Mouse (Mus musculus) gonadal fat pad, adult 2 months (tissue): Measurements from ENCODE around the gene Ktn1. TPM values are rescaled to one million over a fixed set of nuclear protein-coding genes. Genes with fewer than 3 reads are reported as not detected.

Experiments
- DNase-seq: peaks from one replicate; pipeline ENCODE4 v3.0.0-alpha.2; 2012; ENCODE audit warnings: low read depth
- polyA plus RNA-seq: library from polyadenylated mRNA; depleted of rRNA; stranded (reverse); fragments of >200 nt; gene quantifications from 2 replicates; pipeline ENCODE4 v1.2.3, GENCODE M21; 2012

Ktn1 gene
- polyA plus RNA-seq, 1 experiment, result 8.2 TPM

DNA sequence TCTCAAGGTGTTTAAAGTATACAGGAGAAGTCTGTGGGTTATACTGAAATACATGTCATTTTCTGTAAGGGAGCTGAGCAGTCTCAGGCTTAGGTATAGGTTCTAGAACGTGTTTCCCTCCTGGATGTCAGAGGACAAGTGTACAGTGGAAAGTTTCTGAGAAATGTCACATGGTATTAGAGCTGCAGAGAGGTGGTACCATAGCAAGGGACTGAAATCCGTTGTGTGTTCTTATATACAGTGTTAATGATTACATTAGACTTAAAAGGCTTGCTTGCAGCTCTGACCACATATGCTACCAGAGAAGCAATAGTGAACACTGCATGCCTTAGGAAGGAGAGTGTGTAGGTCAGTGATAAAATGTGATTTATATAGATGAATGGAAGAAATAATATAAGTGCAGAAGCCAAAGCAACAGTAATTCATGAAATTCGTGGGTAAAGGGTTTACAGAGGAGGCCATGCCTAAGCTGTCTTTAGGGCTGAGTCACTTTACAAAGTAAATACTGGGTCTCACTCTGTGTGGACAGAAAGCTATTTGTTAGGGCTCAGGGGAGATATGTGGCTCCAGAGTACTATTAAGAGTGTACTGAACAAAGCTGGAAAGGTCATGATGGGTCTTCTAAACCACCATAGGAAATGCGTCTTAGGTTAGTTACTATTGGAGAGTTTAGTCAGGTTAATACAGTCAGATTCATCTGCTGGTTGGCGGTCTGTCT lies 17.0 kb downstream of the Ktn1 start:
- no peak for DNase-seq

DNA sequence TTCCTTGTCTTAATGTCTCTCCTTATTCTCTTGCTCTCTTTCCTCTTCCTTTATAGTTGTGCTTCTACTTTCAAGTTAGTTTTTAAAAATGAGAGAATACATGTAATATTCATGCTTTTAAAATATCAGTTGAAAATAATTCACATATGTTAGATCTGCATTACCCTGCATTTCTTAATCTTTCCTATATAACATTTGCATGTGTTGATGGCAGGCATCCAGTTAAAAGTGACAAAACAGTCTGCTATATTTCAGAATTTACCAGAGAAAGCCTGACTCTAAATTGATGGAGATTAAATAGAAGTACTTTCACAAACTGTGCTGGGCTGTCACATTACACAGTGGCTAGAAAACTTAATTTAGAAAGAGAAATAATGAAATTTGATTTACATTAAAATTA lies 19.8 kb downstream of the Ktn1 start:
- no peak for DNase-seq

DNA sequence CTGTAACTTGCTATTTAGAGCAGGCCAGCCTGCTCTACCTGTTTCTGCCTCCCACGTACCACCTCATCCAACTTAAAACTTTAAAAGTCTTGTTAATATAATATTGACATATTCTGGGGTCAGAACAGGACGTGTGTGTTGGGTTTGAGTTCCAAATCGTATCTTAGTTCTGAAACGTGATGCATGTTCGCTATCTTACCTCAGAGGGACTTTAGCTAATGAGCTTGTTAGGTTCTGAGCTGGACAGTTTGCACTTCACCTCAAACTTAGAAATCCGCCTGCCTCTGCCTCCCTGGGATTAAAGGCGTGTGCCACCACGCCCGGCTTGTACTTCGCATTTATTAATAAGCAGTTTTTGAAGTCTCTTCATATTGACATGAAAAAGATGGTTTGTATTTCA lies 34.6 kb downstream of the Ktn1 start:
- DNase-seq, result no peak

DNA sequence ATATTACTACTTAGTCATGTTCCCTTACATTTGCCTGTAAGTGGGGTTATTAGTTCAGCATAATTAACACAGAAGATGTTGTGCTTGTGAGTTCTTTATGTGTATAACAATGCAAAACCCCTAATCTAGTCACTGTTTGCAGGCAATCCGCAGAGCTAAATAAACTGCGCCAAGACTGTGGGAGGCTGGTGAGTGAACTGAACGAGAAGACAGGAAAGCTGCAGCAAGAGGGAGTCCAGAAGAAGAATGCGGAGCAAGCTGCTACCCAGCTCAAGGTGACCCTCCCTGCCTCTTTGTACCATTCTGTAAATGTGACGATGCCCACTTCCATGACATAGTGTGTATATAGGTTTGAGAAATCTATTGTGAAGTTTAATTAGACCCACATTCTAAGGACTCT lies 36.3 kb downstream of the Ktn1 start:
- DNase-seq, result no peak

DNA sequence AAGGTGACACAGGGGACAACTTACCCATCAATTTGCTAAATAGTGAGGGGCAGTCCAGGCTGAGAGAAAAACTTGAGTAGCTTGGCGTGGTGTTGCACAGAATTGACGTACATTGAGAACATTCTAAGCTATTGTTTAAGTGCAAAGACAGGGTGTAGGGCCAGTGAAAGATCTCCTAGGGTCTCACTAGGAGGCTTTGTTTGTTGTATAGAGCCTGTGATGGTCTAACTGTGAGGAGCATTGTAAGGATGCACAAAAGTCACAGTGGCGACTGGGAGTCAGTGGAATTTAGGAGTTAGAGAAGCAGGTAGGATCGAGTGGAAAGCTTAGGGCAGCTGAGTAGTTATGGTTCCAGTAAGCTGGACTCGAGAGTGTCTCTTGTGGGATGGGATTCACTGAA lies 50.9 kb downstream of the Ktn1 start:
- no peak for DNase-seq

DNA sequence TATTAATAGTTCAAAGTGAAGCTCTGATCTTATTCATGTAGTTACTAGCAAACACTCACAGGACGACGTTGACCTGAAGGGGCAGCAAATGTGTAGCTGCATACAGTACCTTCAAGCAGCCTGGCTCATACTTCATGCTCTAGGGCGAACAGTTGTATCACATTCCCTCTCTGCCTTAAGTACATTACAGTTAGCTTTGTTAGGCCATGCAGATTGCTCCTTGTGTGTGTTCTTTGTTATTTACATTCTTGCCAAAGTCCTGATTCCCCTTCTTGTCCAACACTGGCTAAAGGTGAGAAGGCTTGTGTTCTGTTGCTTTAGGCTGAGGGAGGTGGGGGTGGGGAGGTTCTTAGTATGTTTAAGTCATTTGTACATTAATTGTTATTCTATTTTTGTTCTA lies 61.3 kb downstream of the Ktn1 start:
- DNase-seq, result no peak

DNA sequence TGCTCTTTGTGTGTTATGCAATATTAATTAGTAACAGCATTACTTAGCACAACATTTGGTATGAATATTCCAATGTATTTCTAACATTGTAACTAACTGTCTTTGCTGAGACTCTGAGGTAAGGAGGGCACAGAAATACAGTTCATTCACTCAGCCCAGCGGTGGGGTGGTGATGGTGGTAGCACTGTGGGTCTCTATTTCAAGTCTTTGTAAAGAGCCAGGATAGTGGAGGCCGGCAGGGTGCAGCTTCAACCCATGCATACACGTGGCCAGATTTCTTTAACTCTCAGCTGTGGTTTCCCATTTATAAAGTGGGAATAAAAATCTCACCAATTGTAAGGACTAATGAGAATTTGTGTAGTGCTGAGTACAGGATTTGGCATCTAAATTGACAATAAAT lies 67.5 kb downstream of the Ktn1 start:
- DNase-seq, result no peak

DNA sequence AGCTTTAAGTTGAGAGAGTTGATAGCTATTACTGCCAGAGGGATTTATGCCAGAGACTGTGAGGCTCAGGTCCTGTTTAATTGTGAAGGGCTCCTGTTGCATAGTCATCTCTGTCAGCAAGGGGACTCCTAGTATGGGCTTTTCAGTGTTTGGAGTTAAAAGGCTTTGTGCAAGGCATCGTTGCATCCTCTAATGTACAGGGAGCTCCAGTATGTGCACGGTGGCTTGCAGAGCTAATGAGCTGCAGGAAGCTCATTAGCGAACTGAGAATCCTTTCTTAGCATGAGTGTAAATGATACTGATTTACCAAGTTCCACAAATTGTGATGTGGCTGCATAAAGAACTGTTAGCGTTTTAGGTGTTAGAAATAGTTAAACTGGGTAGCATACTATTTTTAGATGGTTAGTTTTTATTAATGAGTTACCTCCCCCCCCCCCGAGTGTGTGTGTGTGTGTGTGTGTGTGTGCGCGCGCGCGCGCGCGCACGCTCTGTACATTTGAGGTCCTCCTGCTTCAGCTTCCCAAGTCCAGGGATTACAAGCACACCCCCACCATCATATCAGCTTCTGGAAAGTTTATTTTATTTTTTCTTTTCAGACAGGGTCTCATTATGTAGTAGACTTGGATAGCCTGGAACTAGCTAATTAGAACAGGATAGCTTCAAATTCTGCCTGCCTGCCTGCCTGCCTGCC lies 69.8 kb downstream of the Ktn1 start:
- DNase-seq, result no peak

DNA sequence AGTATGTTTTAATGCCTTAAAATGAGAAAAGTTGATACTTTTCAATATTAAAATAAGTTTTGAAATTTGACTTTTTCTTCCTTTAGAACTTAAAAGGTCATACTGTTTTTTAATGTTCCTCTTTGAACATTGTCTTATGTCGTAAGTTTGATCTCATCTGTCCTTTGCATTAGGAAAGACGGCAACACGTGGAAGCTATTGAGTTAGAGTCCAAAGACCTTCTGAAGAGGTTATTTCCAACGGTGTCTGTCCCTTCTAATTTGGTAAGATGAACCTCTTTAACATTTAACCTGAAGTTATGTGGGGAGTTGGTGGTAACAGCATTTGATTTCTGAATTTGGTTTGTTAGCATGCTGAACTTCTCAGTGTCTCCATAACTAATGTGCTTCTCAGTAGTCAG lies 71.8 kb downstream of the Ktn1 start:
- DNase-seq, result no peak

DNA sequence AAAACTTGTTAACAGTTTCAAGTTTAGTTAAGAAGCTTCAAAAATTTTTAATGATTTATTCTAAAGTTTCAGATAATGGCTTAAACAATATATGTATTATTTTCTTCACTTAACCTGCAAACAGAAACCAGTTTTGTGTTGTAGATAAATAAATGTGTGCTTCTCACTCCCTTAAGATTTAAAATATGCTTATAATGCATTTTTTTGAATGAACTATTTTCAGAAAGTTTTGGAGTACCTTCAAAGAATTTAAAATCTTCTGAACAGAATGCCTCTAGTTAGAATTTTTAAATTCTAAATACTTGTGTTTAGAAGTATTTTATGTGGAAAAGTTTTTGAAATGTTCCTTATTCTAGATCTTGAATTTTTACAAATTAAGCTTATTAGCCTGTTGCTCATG lies 74.8 kb downstream of the Ktn1 start:
- DNase-seq, result no peak

DNA sequence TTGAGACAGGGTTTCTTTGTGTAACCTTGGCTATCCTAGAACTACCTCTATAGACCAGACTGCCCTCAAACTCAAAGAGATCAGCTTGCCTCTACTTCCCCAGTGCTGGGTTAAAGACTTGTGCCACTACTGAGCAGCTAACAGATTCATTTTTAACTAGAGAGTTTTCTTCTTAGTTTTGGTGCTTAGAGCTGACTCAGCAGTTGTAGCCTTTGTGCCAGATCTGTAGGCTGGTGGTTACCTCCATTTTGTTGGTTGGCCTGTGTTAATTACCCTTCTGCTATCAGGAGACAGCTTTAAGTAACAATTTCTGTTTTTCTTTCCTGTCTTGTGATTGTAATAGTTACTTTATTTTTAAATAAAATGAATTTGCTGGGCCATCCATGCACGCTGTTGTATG lies 80.3 kb downstream of the Ktn1 start:
- DNase-seq, result no peak

DNA sequence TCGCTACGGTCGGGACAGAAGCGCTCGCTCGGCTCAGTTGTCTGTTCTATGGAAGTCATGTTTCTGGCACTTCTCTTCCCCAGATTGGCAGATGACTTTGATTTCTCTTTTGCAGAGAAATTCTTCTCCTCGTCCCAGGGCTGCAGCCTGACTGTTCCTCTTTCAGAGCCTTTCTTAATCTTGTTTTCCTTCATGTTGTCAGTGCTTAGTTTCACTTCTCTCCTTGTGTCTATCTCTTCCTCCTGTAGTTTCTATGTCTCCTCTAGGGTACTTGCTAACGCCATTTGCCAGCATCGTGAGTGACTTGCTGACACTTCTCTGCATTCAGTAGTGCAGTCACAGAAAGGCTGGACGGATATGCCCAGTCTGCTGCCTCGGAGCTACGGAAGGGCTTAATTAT lies 87.1 kb downstream of the Ktn1 start:
- DNase-seq, result no peak

DNA sequence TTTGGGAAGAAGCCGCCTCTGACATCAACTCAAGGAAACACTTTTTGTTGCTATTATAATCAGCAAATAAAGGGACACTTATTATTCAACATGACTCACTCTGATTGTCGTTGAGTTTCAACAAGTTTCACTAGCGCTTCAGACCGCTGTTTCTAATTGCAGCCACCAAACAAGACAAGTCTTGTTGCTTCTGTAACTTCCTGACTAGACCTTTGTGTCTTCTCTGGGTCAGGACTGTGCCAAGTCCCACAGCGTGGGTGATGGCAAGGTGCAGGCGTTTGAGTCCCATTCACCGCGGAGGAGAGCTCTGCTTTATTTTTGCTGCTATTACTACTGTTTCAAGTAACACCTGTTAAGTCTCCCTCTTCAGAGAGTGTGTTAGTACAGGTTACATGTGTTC lies 88.2 kb downstream of the Ktn1 start:
- DNase-seq, result peak; percentile 70

DNA sequence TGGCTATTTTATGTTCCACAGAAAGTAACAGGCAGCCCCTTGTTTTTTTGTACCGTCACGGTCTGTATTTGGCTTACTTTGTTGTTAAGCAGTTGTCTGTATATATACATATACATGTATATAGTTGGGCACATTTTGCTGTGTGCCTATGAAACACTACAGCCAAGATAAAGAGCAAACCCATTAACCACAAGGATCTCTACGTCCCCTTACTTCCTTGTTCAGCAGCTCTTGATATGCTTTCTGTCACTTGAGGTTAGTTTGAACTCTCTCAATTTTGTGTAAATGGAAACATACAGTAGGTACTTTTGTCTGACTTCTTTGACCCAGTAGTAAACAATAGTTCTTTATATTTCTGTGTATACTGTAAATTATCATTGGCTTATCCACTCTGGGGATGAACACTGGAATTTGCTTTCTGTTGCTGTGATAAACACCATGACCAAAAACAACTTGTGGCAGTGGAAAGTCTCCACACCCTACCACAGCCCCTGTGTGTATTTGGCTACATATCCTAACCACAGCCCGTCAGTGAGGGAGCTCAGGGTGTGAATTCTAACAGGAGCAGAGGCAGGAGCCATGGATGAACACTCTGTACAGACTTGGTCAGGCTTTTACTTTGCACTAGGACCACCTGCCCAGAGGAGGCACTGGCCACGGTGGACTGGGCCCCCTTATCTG lies 92.2 kb downstream of the Ktn1 start:
- DNase-seq, result no peak

DNA sequence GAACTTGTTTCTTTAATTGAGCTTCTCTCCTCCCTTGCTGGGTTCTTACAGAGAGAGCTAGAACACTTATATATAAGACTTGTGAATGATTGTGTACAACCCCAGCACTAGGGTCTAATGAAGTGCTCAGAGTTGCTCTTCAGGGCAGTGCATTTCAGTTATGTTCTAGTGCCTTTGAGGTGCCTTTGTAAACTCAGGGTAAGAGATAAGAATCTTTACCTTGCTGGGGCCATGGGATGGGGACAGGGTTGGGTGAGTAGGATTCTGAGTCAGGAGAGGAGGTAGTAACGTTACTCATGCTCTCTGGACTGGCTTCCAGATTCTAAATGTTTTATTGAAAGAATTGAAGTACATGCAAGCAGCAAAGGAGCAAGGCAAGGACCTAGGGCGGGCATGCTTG lies 92.8 kb downstream of the Ktn1 start:
- no peak for DNase-seq

DNA sequence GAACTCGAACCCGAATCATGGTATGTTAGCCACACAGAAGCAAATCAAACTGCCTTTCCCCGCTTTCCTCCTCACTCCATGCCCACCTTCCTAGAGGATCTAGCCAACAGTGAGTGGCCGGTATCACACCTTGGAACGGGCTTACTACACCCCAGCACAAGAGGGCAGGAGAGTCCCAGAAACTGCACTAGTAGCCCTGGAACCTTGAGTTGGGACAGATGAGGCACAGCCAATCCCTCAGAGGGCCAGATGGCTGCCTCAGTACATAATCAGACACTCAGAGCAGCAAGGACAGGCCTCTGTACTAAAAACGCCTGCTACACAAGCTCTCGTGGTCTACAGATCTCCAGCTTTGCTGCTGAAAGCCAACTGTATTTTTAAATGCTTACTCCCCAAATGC lies 94.4 kb downstream of the Ktn1 start:
- no peak for DNase-seq

DNA sequence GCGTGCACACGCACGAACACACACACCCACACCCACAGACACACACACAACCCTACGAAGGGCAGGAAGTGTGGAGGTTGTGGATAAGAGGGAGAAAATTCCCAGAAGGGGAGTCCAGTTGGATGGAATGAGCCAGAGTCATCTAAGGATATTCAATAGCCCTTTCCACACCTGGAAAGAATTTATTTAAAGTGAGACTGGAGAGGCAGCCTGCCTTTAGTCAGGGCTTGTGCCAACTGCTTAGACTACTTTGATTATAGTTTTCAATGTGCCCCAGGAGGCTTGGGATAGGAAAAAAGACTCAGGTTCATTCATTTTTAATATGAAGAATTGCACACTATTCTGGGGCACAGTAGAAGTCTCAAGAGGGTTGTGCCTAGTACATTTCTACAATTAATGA lies 96.8 kb downstream of the Ktn1 start:
- DNase-seq, result no peak

DNA sequence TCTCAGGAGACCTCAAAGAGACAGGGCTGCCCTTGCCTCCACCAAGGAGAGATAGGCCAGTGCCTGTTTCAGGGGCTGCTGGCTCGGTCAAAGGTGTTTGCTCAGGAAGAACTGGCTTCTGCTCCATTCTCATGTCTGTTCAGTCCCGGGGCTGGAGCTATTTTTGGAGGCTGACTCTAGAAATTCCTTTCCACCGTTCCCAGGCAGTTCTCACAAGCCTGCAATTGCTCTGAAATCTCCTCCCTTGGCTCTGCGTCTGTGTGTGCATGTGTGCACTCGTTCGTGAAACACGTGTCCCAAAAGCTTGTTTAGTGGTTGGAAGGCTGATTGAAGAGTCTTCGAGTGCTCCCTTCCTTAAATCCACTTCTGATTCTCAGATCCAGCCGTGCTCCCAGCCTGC lies 99.3 kb downstream of the Ktn1 start:
- DNase-seq, result no peak

DNA sequence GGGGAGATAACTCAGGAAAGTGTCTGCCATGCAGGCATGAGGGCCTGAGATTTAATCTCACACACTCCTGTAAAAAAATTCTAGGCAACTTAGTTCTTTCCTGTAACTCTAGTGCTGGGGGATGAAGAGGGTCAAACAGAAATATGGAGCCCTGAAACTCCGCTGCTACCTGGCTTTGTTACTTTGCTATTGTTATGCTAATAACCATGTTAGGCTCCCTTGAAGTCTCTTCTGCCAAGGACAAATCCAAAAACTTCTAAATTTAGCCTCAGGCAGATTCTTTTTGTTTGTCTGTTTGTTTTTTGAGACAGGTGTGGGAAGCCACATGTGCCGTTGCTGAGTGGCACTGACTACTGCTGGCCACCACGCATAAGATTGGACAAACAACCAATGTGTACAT lies 100.5 kb downstream of the Ktn1 start:
- DNase-seq, result no peak

DNA sequence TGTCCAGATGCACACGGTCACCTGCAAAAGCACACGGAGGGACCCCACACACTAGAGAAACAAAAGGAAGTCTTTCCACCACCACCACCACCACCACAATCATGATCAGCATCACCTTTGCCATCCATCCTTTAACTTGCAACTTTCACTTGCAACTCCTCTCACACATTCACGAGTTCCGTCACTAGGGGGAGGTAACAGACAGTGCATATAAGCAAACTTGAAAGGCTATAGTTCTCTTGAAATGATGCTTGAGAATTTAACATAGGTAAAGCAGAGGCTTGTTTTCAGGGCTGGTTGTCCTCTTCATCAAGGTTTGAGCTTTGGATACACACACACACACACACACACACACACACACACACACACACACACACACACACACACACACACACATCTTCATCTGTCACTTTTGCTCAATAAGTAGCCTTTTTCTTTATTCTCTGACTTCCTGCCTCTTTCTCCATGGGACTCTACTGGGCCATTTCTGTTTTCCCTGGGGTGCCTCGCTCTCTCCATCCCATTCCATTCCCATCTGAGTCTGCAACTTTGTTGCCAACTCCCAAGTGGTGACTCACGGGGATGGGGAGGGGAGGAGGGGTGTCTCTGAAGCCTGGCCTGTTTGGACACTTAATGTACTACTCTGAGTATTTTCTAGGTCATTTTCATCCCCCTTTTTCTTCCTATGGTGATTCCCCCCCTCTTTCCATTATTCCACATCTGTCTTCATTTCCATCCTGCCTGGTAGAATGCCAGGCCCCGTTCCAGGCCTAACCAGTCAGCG lies 103.4 kb downstream of the Ktn1 start:
- no peak for DNase-seq

DNA sequence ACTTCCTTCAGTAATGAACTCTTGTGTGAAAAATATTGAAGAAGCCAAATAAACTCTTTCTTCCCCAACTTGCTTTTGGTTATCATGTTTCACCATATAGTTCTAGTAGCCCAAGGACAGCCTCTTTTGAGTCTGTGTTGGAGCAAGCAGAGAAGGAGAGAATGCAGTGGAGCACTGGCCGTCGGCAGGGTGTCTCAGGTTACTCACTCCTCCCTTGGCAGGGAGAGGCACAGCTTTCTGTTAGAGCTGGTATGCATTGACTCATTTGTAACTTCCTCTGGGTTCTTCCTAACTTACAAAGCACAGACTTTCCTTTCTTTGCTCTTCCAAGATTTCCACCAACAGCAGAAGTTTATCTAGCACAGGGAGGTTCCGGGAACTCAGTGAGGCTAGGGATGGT lies 105.3 kb downstream of the Ktn1 start:
- DNase-seq, result no peak

DNA sequence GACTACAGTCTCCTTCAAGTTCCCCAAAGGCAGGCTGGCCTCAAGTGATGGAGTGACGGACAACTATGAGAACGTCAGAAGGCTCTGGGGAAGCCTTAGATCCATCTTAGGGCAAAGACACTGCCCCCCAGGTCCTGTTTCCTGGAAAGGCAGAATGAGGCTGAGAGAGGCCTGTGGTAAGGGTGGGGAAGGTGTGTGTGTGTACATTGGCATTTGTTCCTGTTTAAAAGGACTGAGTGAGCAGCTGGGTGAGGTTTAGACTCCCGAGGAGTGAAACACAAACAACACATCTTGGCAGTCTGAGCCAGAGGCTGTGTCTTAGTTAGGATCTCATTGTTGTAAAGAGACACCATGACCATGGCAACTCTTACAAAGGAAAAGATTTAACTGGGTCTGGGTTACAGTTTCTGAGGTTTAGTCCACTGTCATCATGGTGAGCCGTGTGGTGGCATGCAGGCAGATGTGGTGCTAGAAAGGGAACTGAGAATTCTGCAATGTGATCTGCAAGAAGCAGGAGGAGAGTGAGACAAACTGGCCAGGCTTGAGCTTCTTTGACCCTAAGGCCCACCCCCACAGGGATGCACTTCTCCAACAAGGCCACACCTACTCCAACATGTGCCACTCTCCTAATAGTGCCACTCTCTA lies 106.1 kb downstream of the Ktn1 start:
- no peak for DNase-seq
